Mouse (Mus musculus): ENCODE measurements around the gene Gm18596. TPM values are rescaled to one million over a fixed set of nuclear protein-coding genes. Genes with fewer than 3 reads are reported as not detected.
"Not testable (repeated sequence)": the region's sequence is repeated elsewhere in the genome, so short reads cannot be mapped to it uniquely, and the experiment has no call there.

The Gm18596 gene
- total and polyA plus RNA-seq, 2 experiments from 2014 or later, result not detected

DNA sequence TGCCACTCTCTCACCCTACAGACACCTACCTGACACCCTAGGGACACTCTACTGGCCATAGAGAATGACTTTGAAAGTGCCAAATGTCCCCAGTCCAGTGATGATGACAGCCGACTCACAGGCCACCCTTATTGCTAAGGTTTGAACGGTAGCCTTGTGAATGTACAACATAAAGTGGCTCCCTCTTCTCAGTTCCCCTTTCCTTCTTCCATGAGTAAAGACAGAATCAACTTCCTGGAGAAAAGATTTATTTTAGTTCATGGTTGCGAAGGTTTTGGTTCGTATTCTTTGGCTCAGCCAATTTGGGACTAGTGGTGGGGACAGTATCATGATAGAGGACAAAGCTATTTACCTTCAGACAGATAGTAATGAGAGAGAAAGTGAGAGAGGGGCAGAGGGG lies 3.5 kb downstream of the Gm18596 start:
- H3K4me3 ChIP-seq (ENCODE audit: low read depth, low read length), result no peak overlapping the region
- TF ChIP-seq CTCF (IDR thresholded peaks at IDR 0.05; ENCODE audit: low read depth) (no peak), EP300 (IDR thresholded peaks at IDR 0.05; ENCODE audit: low read depth) (no peak)
- H3K27ac ChIP-seq (ENCODE audit: low read depth), result no peak overlapping the region
- WGBS, result 76% methylated on average over 4 of the region's 4 CpGs
- no peak for DNase-seq (ENCODE audit: low spot score)
- no peaks in the 10 kb centered on the region for H3K27me3 ChIP-seq (ENCODE audit: control insufficient read depth, insufficient read depth, low read length)
- no peak overlapping the region for H3K9ac ChIP-seq (replicated peaks; ENCODE audit: low read depth, low read length)
- no peak overlapping the region for H3K4me2 ChIP-seq (ENCODE audit: low read depth, low read length)
- H3K4me1 ChIP-seq (ENCODE audit: control insufficient read depth, insufficient read depth), result no peaks in the 10 kb centered on the region
- ATAC-seq (ENCODE audit: insufficient read depth, low read depth), result no peak
- H3K9me3 ChIP-seq (replicated peaks; ENCODE audit: control insufficient read depth, low read length), result no peaks in the 10 kb centered on the region; the same call in 1 of the 2 replicates
- no peaks in the 10 kb centered on the region for H3K36me3 ChIP-seq (replicated peaks; ENCODE audit: control insufficient read depth, insufficient read depth, low read length)

DNA sequence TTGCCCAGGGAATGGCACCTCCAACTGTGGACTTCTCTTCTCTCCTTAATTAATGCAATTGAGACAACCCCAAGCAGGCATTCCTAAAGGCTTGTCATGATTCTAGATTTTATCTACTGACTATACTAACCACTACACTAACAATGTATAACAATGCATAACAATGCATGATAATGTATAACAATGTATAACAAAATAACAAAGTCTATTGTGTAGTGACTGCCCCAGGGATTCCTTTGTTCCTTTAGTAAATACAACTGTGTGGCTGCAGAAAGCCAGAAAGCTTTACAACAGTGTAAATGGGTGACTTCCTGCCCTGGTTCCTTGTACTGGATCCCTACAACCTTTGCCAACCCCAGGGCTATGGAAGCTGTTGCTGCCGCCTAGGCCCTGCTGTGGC lies 6.5 kb downstream of the Gm18596 start:
- WGBS, result 86% methylated on average over 1 of the region's 1 CpGs
- no peak for TF ChIP-seq CTCF (IDR thresholded peaks at IDR 0.05; ENCODE audit: low read depth)

DNA sequence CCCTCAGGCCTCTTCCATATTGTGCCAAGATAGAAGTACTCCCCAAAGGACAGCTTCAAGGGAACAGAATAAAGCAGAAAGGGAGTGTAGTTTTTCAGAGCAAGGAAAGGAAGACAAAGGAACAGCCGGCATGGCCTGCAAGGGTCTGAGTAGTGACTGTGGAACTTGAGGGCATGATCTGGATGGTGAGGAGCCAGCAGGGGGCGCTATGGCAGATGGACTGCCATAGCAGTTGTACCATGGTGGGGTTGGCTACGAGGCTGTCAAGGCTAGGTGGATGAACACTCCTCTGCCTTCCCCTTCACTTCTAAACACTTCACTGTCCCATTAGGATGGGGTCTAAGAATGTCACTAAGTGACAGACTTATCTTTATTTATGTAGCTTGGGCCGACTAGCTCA lies 13.2 kb downstream of the Gm18596 start:
- no peaks in the 10 kb centered on the region for H3K36me3 ChIP-seq (replicated peaks; ENCODE audit: control insufficient read depth, insufficient read depth, low read length)
- no peak overlapping the region for H3K27ac ChIP-seq (ENCODE audit: low read depth)
- no peak overlapping the region for H3K9ac ChIP-seq (replicated peaks; ENCODE audit: low read depth, low read length)
- H3K27me3 ChIP-seq (ENCODE audit: control insufficient read depth, insufficient read depth, low read length), result no peaks in the 10 kb centered on the region
- TF ChIP-seq CTCF (IDR thresholded peaks at IDR 0.05; ENCODE audit: low read depth) (no peak; the same call in 1 of the 2 replicates), EP300 (IDR thresholded peaks at IDR 0.05; ENCODE audit: low read depth) (no peak)
- DNase-seq (ENCODE audit: low spot score) (no peak), ATAC-seq (ENCODE audit: insufficient read depth, low read depth) (no peak)
- 49% methylated on average over 4 of the region's 4 CpGs for WGBS
- no peaks in the 10 kb centered on the region for H3K9me3 ChIP-seq (replicated peaks; ENCODE audit: control insufficient read depth, low read length)
- no peaks in the 10 kb centered on the region for H3K4me1 ChIP-seq (ENCODE audit: control insufficient read depth, insufficient read depth)
- H3K4me2 ChIP-seq (ENCODE audit: low read depth, low read length), result no peak overlapping the region
- no peak overlapping the region for H3K4me3 ChIP-seq (ENCODE audit: low read depth, low read length)

More for the DNA sequence above, 6.5 kb downstream of the Gm18596 start:
- Histone ChIP-seq H3K27ac (ENCODE audit: low read depth) (no peak overlapping the region), H3K9ac (replicated peaks; ENCODE audit: low read depth, low read length) (no peak overlapping the region), H3K36me3 (replicated peaks; ENCODE audit: control insufficient read depth, insufficient read depth, low read length) (no peaks in the 10 kb centered on the region), H3K27me3 (ENCODE audit: control insufficient read depth, insufficient read depth, low read length) (no peaks in the 10 kb centered on the region), H3K4me3 (ENCODE audit: low read depth, low read length) (no peak overlapping the region), H3K4me2 (ENCODE audit: low read depth, low read length) (no peak overlapping the region), H3K9me3 (replicated peaks; ENCODE audit: control insufficient read depth, low read length) (no peaks in the 10 kb centered on the region; the same call in 1 of the 2 replicates), H3K4me1 (ENCODE audit: control insufficient read depth, insufficient read depth) (no peaks in the 10 kb centered on the region)
- ATAC-seq (ENCODE audit: insufficient read depth, low read depth), result no peak
- no peak for DNase-seq (ENCODE audit: low spot score)

DNA sequence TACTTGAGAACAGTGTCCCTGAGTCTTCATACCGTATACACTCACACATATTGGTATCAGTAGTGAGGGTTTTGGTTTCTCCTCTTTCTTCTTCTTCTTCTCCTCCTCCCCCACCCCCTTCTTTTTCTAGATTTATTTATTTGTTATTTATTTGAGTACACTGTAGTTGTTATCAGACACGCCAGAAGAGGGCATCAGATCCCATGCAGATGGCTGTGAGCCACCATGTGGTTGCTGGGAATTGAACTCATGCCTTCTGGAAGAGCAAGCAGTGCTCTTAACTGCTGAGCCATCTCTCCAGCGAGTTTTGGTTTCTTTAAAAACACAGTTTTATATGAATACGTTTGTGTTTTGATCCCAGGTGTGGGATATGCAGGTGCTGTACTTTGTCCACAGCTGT lies 14.2 kb downstream of the Gm18596 start:
- H3K9me3 ChIP-seq (replicated peaks; ENCODE audit: control insufficient read depth, low read length), result no peaks in the 10 kb centered on the region
- no peaks in the 10 kb centered on the region for H3K36me3 ChIP-seq (replicated peaks; ENCODE audit: control insufficient read depth, insufficient read depth, low read length)
- no peaks in the 10 kb centered on the region for H3K27me3 ChIP-seq (ENCODE audit: control insufficient read depth, insufficient read depth, low read length)
- TF ChIP-seq CTCF (IDR thresholded peaks at IDR 0.05; ENCODE audit: low read depth) (no peak), EP300 (IDR thresholded peaks at IDR 0.05; ENCODE audit: low read depth) (no peak)
- no peaks in the 10 kb centered on the region for H3K4me1 ChIP-seq (ENCODE audit: control insufficient read depth, insufficient read depth)
- no peak overlapping the region for H3K9ac ChIP-seq (replicated peaks; ENCODE audit: low read depth, low read length)
- 59% methylated on average over 4 of the region's 4 CpGs for WGBS
- no peak overlapping the region for H3K4me3 ChIP-seq (ENCODE audit: low read depth, low read length)
- ATAC-seq (ENCODE audit: insufficient read depth, low read depth) (no peak), DNase-seq (ENCODE audit: low spot score) (no peak)
- H3K27ac ChIP-seq (ENCODE audit: low read depth), result no peak overlapping the region
- no peak overlapping the region for H3K4me2 ChIP-seq (ENCODE audit: low read depth, low read length)

DNA sequence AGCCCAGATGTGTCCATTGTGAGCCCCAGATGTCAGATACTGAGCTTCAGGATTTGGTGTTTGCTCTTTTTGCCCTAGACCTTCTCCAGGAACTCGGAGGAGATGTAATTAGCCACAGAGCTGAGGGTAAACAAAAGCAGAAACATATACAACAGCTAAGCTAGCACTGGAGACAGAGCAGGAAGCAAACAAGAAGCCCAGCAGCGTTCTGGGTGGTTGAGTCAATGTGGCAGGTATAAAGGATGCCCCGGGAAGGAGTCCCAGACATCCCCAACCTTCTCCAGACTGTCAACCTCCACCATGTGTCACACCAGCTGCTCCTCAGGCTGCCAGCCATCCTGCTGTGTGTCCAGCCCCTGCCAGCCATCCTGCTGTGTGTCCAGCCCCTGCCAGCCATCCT lies 16.3 kb downstream of the Gm18596 start, which contains the start of gene Gm10100:
Gm10100 (plus strand) TSS at position 301 of the 400 bp plus-strand sequence.
- ATAC-seq (ENCODE audit: insufficient read depth, low read depth) (no peak), DNase-seq (ENCODE audit: low spot score) (no peak)
- Histone ChIP-seq H3K27me3 (ENCODE audit: control insufficient read depth, insufficient read depth, low read length) (no peaks in the 10 kb centered on the region), H3K4me1 (ENCODE audit: control insufficient read depth, insufficient read depth) (no peaks in the 10 kb centered on the region), H3K4me3 (ENCODE audit: low read depth, low read length) (no peak within 1 kb of the TSS), H3K9ac (replicated peaks; ENCODE audit: low read depth, low read length) (no peak within 1 kb of the TSS), H3K9me3 (replicated peaks; ENCODE audit: control insufficient read depth, low read length) (no peaks in the 10 kb centered on the region), H3K27ac (ENCODE audit: low read depth) (no peak within 1 kb of the TSS), H3K36me3 (replicated peaks; ENCODE audit: control insufficient read depth, insufficient read depth, low read length) (no peaks in the 10 kb centered on the region), H3K4me2 (ENCODE audit: low read depth, low read length) (no peak within 1 kb of the TSS)
- WGBS, result 30% methylated on average over 3 of the region's 3 CpGs
- no peak for TF ChIP-seq CTCF (IDR thresholded peaks at IDR 0.05; ENCODE audit: low read depth)
- no peak for TF ChIP-seq EP300 (IDR thresholded peaks at IDR 0.05; ENCODE audit: low read depth)

DNA sequence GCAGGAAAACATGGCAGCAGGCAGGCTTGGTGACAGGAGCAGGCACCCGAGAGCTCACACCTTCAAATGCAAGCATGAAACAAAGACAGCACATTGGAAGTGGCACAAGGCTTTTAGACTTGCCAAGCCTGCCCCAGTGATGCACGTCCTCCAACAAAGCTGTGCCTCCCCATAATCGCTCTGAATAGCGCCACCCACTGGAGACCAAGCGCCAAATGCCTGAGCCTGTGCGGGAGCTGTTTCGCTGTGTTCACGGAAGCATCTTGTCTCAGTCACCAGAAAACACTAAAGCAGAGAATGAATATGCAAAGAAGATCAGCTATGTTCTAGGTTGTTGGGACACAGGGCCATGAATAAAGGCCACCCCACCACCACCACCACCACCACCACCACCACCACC lies 17.6 kb downstream of the Gm18596 start:
- ATAC-seq (ENCODE audit: insufficient read depth, low read depth) (no peak), DNase-seq (ENCODE audit: low spot score) (no peak)
- no peak overlapping the region for H3K27ac ChIP-seq (ENCODE audit: low read depth)
- no peak overlapping the region for H3K9ac ChIP-seq (replicated peaks; ENCODE audit: low read depth, low read length)
- no peak overlapping the region for H3K4me2 ChIP-seq (ENCODE audit: low read depth, low read length)
- H3K4me1 ChIP-seq (ENCODE audit: control insufficient read depth, insufficient read depth), result no peaks in the 10 kb centered on the region
- 65% methylated on average over 8 of the region's 8 CpGs for WGBS
- H3K36me3 ChIP-seq (replicated peaks; ENCODE audit: control insufficient read depth, insufficient read depth, low read length), result no peaks in the 10 kb centered on the region
- no peaks in the 10 kb centered on the region for H3K9me3 ChIP-seq (replicated peaks; ENCODE audit: control insufficient read depth, low read length)
- no peak for TF ChIP-seq EP300 (IDR thresholded peaks at IDR 0.05; ENCODE audit: low read depth)
- TF ChIP-seq CTCF (IDR thresholded peaks at IDR 0.05; ENCODE audit: low read depth), result no peak
- H3K27me3 ChIP-seq (ENCODE audit: control insufficient read depth, insufficient read depth, low read length), result no peaks in the 10 kb centered on the region
- H3K4me3 ChIP-seq (ENCODE audit: low read depth, low read length), result no peak overlapping the region

DNA sequence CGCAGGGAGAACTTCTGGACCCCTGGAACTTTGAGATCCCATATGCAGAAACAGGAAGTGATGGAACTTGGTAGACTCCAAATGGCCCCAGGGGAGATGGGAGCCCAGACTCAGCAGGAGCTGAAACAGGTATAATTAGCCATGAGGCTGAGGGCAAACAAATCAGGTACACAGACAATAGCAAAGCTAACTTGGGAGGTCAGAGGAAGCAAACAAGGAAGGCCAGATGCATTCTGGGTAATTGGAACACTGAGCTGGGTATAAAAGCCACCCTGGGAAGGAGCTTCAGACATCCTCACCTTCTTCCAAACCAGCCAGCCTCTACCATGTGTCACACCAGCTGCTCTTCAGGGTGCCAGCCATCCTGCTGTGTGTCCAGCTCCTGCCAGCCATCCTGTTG lies 22.1 kb downstream of the Gm18596 start, which contains the start of gene Krtap12-1:
Krtap12-1 (plus strand) TSS at position 301 of the 400 bp plus-strand sequence.
- not testable (repeated sequence) for H3K27me3 ChIP-seq (ENCODE audit: control insufficient read depth, insufficient read depth, low read length); DNase-seq (ENCODE audit: low spot score); ATAC-seq (ENCODE audit: insufficient read depth, low read depth); H3K9me3 ChIP-seq (replicated peaks; ENCODE audit: control insufficient read depth, low read length); H3K4me3 ChIP-seq (ENCODE audit: low read depth, low read length); H3K9ac ChIP-seq (replicated peaks; ENCODE audit: low read depth, low read length); H3K4me1 ChIP-seq (ENCODE audit: control insufficient read depth, insufficient read depth); H3K36me3 ChIP-seq (replicated peaks; ENCODE audit: control insufficient read depth, insufficient read depth, low read length); H3K27ac ChIP-seq (ENCODE audit: low read depth); H3K4me2 ChIP-seq (ENCODE audit: low read depth, low read length)
- 72% methylated on average over 1 of the region's 1 CpGs for WGBS
